Mouse (Mus musculus) mouse embryonic stem cell (cell line): ENCODE results near the gene Rpl12.

Source experiments
- in situ Hi-C, 2 experiments: fragments of 300-500 bp; cut with MboI; formaldehyde crosslinking; loops; 1 replicate in 1 of 2; 3 replicates in 1 of 2; pipeline ENCODE4 v1.14.3; 2019 to 2020; ENCODE audit warnings: low sequenced_read_pairs in 2 of 2, low pct_unique_long_range_greater_than_20kb in 1 of 2, mixed read lengths in 1 of 2; ENCODE audit not compliant: unreplicated experiment in 1 of 2

Gene Rpl12

DNA sequence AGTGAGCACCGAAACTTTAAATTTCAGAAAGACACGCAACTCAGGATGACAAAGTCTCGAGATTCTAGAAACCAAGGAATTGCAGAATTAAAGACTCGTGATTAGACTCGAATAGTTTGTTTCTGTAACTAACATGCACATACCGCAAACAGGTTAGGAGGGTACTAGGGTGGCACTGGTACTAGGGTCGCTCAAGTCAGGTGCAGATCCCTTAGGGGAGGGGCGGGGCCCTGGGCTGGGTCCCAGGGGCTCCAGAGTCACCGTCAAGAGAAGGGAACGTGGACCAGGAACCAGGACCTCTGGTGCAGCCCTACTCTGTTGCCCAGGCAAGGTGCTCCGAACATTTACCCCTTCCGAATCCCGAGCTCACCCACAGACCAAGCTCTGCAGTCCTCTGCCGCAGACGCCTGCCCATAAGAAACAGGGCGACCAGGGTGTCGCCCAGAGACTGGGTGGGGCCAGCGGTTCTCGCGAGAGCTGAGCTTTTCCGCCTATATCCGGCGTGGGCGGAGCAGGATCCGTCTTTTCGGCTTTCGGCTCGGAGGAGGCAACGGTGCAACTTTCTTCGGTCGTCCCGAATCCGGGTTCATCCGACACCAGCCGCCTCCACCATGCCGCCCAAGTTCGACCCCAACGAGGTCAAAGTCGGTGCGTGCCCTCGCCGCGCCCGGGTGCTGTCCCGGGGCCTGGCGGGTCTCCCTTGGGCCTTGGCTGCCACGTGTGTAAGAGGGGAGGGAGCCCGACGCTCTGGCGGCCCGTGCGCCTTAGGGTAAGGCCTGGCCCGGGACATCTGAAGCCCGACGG lies at the start of gene Rpl12, which contains the start of gene Lrsam1:
Rpl12 (plus strand) TSS at position 368 of the 804 bp plus-strand sequence.
Lrsam1 (minus strand) TSS at position 423 of the 804 bp plus-strand sequence.
- in situ Hi-C loops: no loop called here

DNA sequence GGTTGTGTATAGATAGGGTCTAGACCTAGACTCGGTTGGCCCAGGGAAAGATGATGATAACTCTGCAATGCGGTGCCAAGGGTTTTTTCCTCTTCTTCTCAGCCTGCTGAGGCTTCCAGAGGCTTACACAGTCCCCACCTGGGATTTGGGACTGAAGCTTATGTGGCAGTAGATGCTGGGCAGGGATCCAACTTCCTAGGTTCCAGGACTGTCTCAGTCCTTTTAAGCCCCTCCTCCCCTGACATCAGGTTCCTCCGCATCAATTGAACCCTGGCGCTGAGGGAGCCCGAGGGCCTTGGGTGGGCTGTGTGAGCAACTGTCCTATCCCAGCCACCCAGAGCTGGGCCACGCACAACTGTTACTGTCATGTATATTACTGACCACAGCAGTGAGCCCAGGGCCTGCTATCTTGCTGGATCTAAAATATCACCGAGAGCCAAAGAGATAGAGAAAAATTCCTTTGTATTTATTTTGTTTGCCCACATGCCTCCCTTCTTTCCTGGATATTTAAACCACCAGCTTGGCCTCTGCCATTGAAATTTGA lies 49.6 kb upstream of the Rpl12 start:
- in situ Hi-C loops: loop anchor here (5.0 to 10.0 kb wide), 2 partner anchors 34 to 47 kb away; partner anchors contain the start of gene Fam129b (in 1 of the 2)

- in situ Hi-C loops: loop anchor here (5.0 to 10.0 kb wide), 2 partner anchors 35 to 48 kb away; partner anchors contain the start of gene Fam129b (in 1 of the 2)
Measured at GRCm38 (mm10) chr2:32912210-32912804, 49.1 kb upstream of the Rpl12 start.

DNA sequence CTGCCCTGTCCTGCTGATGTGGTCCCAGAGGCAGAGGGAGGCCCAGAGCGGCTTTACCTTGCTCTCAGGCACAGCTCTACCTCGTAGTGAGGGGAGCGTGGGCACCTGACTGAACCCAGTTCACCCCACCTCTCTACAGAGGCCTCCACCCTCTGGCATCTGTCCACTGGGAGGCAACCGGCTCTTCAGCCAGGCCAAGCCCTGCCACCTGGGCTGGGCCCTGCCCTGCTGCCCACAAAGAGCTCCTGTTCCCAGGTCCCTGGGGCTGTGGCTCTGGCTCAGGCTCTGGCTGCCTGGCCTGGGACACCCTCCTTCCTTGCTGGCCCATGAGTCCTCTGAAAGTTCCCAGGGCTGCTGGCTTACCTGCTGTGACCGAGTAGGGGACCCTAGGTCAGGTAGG lies 47.0 kb upstream of the Rpl12 start:
- in situ Hi-C loops: loop anchor here (5.0 to 10.0 kb wide), 2 partner anchors 37 to 50 kb away; partner anchors contain the start of gene Fam129b (in 1 of the 2)

DNA sequence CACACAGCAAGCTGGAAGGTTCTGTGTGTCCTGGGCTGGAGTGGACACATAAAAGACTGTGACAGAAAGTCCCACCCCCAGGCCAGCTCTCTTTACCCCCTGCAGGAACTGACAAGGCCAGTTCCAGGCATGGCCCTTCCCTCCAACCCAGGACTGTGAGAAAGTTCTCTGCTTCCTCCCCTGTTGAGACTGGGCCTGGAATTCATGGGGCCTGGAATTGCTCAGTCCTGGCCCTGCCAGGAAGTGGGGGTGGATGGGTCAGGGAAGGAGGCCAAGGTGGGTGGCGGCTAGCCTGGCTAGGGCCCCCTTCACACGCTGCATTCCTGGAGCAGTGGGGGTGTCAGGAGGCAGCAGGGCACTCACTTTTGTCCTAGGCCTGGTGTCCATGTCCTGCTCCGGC lies 46.5 kb upstream of the Rpl12 start:
- in situ Hi-C loops: loop anchor here (5.0 to 10.0 kb wide), 2 partner anchors 38 to 50 kb away; partner anchors contain the start of gene Fam129b (in 1 of the 2)

DNA sequence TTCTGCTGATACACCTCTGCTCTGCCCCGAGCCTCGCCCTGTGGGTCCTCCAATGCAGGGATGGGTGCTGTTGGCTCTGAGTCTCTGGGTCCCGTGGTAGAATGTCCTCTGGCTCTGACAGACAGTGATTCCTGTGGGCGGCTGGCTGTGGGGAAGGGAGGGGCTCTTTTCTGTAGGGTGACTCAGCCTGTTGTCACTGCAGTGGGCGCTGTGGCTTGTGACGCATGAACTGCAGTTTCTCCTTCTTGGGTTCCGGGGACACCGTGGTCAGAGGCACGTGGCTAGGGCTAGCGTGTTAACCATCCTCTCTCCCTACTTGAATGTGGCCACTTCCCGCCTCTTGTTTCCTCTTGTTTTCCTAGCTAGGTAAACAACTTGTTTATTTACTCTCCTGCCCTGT lies 43.8 kb upstream of the Rpl12 start:
- in situ Hi-C loops: loop anchor here in 1 of 2 experiments (10.0 kb wide), 1 partner anchor 53 kb away; no protein-coding TSS in a partner anchor

GRCm38 (mm10) chr2:32918391-32918790 lies 43.0 kb upstream of the Rpl12 start:
- in situ Hi-C loops: loop anchor here in 1 of 2 experiments (10.0 kb wide), 1 partner anchor 54 kb away; no protein-coding TSS in a partner anchor

DNA sequence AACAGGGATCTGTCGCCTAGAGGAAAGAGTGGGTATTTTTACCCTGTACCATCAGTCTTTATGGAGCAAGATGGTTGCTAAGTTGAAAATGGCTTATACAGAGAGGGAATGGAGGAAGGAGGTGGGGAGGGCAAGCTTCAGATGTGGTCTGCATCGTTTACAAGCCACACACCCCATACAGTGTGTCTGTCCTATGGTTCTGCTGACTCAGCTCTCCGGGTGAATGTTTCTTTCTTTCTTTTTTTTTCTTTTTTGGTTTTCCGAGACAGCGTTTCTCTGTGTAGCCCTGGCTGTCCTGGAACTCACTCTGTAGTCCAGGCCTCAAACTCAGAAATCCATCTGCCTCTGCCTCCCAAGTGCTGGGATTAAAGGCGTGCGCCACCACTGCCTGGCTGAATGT lies 40.1 kb upstream of the Rpl12 start:
- in situ Hi-C loops: no loop called here

DNA sequence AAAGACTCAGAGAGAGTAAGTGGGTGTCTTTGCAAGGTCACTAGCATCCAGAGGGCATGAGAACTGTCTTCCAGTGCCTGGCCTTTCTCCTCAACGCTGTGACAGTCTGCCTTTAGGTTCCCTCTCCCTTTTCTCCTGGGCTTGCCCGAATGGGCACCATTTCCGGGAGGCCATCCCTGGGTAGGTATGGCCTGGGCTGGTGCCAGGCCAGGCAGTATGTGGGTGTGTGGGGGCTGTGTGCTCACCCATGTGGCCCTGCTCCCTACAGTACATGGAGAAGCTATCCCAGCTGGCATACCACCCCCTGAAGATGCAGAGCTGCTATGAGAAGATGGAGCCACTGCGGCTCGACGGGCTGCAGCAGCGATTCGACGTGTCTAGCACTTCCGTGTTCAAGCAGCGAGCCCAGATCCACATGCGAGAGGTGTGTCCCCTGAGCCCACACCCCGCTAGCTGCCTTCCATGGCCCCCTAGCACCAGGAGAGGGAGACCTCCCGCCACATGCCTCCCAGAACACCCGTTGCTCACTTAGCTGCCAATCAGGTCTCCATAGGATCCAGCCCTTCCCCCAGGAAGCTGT lies 39.5 kb upstream of the Rpl12 start:
- in situ Hi-C loops: no loop called here

GRCm38 (mm10) chr2:32922564-32922963 lies 38.8 kb upstream of the Rpl12 start:
- in situ Hi-C loops: no loop called here

GRCm38 (mm10) chr2:32923551-32924250 lies 37.7 kb upstream of the Rpl12 start:
- in situ Hi-C loops: no loop called here

GRCm38 (mm10) chr2:32924306-32924844 lies 37.0 kb upstream of the Rpl12 start:
- in situ Hi-C loops: no loop called here

DNA sequence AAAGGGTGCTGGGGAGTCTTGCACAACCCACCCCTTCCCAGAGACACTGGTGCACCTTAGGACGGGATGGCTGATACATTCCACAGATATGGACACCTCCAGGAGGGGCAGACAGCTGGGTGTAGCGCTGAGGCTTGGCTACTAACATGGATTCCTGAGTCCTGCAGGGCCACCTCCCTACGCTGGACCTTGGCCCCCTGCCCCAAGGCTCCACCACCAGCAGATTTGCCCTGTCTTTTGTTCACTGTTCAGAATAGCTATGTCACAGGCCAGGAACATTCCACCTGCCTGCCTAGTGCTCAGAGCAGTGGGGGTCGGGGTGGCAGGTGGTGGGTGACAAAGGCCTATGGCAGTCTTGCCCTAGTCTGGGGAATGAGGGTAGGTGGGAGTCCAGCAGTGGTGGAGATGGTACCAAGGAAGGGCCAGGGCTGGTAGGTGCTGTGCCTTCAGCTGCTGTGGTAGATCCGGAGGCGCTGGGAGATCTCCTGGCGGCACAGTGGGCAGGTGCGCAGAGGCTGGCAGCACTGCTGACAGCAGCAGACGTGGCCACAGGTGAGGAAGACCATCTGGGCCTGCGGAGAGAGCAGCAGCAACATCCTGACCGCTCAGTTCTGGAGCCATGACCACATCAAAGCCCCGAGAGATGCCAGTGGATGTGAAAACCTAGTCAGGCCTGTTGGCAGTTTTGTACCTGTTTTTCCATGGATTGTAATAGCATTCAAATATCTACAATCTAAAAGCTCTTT lies 34.9 kb upstream of the Rpl12 start:
- in situ Hi-C loops: no loop called here

DNA sequence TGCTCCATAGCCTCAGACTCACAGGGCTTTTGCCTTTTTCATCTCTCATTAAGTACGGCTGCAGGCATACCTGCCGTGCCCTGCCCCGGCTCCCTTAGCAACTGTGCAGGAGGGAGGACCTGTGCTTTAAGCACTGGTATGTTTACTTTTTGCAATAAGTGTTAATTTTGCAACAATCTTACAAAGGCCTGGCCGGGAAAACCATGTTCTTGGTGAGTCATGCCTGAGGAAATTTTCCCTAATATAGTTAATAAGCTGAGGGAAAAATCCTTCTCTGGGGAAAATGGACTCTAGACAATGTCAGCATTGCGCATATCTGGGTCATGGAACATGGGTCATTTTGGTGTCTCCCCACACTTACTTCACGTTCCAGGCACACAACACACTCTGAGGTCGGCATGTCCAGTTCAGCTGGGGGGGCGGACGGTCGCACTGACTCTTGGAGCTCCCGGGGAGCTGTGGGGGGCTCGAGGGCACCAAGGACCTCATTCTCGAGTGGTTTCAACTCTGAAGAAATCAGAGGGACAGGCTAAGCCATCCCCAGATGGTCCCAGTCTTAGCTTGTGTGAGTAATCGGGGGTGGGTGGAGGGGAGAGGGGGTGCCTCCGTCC lies 33.6 kb upstream of the Rpl12 start:
- in situ Hi-C loops: no loop called here

- in situ Hi-C loops: no loop called here
Measured at GRCm38 (mm10) chr2:32928235-32928946, 33.0 kb upstream of the Rpl12 start.
